Mouse (Mus musculus): ENCODE results near the gene Akr1b8. TPM values are rescaled to one million over a fixed set of nuclear protein-coding genes. Genes with fewer than 3 reads are reported as not detected.
"Not testable (repeated sequence)": the region's sequence is repeated elsewhere in the genome, so short reads cannot be mapped to it uniquely, and the experiment has no call there.

Akr1b8 gene
- total and polyA plus RNA-seq, 2 experiments from 2014 or later: 0.38 to 2.2 TPM

DNA sequence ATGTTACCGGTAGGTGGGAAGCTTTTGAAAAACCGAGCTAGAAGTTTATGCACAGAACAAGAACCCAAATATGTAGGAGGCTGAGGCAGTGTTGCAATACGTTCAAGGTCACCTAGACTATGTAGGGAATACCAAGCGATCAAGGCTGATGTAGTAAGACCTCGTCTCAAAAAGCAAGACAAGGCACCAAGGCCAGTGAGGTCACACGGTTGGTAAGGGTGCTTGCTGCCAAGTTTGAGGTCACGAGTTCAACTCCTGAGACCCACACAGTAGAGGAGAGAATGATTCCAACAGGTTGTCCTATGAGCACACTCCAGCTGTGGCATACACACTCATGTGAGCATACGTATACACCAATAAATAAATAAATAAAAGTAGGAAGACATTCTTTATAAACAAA, 16.2 kb downstream of the Akr1b8 start:
- Histone ChIP-seq H3K27ac (ENCODE audit: low read depth, low read length) (no peak overlapping the region), H3K9me3 (ENCODE audit: low read length) (no peaks in the 10 kb centered on the region), H3K27me3 (ENCODE audit: insufficient read depth, low read length) (no peaks in the 10 kb centered on the region), H3K4me2 (ENCODE audit: low read depth, low read length, poor library complexity, severe bottlenecking) (no peak overlapping the region), H3K36me3 (ENCODE audit: insufficient read depth, low read length) (no peaks in the 10 kb centered on the region), H3K4me3 (ENCODE audit: low read depth, low read length) (no peak overlapping the region), H3K9ac (replicated peaks; ENCODE audit: low read length, poor library complexity, severe bottlenecking) (no peak overlapping the region), H3K4me1 (ENCODE audit: insufficient read depth, low read length) (no peaks in the 10 kb centered on the region)
- 86% methylated on average over 8 of the region's 8 CpGs for WGBS
- TF ChIP-seq CTCF (IDR thresholded peaks at IDR 0.05): no peak
- no peak for ATAC-seq (ENCODE audit: low FRiP score)
- no peak for DNase-seq (ENCODE audit: low spot score)

DNA sequence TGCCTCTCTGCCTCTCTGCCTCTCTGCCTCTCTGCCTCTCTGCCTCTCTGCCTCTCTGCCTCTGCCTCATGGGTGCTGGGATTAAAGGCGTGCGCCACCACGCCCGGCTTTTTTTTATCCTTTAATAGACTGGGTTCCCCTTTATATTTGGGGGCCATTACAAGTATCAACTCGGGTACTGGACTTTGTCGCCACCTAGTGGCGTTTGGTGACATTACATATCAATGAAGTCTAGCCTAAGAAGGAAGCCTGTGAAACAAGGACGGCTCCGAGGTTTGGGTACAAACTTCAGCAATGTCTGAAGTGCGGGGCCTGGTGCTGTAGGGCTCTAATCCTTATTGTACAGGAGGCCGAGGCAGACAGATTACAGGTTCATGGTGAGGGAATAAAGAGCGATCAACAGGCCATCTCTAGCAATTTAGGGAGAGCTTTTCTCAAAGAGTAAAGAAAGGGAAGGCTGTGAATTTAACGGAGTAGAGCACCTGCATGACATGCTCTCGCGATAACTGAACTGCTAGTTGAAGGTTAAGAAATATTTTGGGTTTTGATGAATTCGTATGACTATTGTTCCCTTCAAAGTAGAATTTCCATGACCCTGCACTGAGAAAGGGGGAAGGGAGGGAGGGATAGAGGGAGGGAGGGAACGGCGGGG, 17.9 kb downstream of the Akr1b8 start:
- Histone ChIP-seq H3K27me3 (ENCODE audit: insufficient read depth, low read length) (no peaks in the 10 kb centered on the region), H3K4me1 (ENCODE audit: insufficient read depth, low read length) (no peaks in the 10 kb centered on the region), H3K4me3 (ENCODE audit: low read depth, low read length) (no peak overlapping the region), H3K36me3 (ENCODE audit: insufficient read depth, low read length) (no peaks in the 10 kb centered on the region), H3K4me2 (ENCODE audit: low read depth, low read length, poor library complexity, severe bottlenecking) (peak overlapping the region; percentile 16), H3K9ac (replicated peaks; ENCODE audit: low read length, poor library complexity, severe bottlenecking) (no peak overlapping the region), H3K27ac (ENCODE audit: low read depth, low read length) (no peak overlapping the region), H3K9me3 (ENCODE audit: low read length) (no peaks in the 10 kb centered on the region)
- DNase-seq (ENCODE audit: low spot score) (peak; percentile 86), ATAC-seq (ENCODE audit: low FRiP score) (no peak)
- TF ChIP-seq CTCF (IDR thresholded peaks at IDR 0.05): peak; percentile 82
- 24% methylated on average over 18 of the region's 18 CpGs for WGBS

DNA sequence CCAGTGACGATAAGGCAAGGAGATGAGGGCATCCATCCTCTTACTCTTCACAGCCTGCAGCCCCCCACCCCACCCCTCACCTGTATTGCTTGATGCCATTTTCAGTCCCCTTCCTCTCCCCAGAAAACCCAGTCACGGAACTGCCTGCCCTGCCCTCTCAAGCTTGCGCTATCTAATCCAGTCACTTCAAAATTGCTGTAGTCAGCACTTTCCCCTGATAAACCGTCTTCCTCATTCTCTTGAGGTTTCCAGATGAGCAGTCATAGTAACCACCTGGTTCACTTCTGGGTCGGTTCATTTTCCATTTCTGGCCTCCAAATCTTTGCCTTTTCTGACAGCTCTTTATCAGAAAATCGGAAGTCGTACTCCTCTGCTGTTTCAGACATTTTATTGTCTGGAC, 19.9 kb downstream of the Akr1b8 start:
- WGBS: 83% methylated on average over 7 of the region's 7 CpGs
- Histone ChIP-seq H3K36me3 (ENCODE audit: insufficient read depth, low read length) (no peaks in the 10 kb centered on the region), H3K9ac (replicated peaks; ENCODE audit: low read length, poor library complexity, severe bottlenecking) (no peak overlapping the region), H3K4me3 (ENCODE audit: low read depth, low read length) (no peak overlapping the region), H3K4me1 (ENCODE audit: insufficient read depth, low read length) (no peaks in the 10 kb centered on the region), H3K9me3 (ENCODE audit: low read length) (no peaks in the 10 kb centered on the region), H3K4me2 (ENCODE audit: low read depth, low read length, poor library complexity, severe bottlenecking) (no peak overlapping the region), H3K27me3 (ENCODE audit: insufficient read depth, low read length) (no peaks in the 10 kb centered on the region), H3K27ac (ENCODE audit: low read depth, low read length) (no peak overlapping the region)
- DNase-seq (ENCODE audit: low spot score) (no peak), ATAC-seq (ENCODE audit: low FRiP score) (no peak)
- no peak for TF ChIP-seq CTCF (IDR thresholded peaks at IDR 0.05)

DNA sequence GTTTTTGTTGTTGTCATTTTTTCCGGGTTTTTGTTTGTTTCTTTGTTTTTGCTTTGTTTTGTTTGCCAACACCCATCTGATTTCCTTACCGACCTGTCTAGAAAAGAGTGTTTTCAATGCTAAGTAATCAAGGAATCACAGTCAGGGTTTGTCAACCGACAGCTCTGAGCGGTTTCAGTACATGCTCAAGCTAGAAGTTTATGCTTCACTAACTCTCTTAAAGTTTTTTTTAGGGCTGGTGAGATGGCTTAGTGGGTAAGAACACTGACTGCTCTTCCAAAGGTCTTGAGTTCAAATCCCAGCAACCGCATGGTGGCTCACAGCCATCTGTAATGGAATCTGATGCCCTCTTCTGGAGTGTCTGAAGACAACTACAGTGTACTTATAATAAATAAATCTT, 22.0 kb downstream of the Akr1b8 start:
- 77% methylated on average over 5 of the region's 5 CpGs for WGBS

DNA sequence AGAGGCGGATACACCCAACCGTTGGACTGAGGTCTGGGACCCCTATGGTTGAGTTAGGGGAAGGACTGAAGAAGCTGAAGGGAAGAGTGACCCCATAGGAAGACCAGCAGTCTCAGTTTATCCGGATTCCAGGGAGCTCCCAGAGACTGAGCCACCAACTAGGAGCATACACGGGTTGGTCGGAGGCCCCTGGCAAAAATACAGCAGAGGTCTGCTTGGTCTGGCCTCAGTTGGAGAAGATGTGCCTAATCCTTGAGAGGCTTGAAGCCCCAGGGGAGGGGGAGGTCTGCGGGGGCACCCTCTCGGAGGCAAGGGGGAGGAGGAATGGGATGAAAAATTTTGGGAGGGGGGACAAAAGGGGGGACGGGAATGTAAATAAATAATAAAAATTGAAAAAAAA, 29.5 kb downstream of the Akr1b8 start:
- ATAC-seq (ENCODE audit: low FRiP score) (no peak), DNase-seq (ENCODE audit: low spot score) (no peak)
- no peak for TF ChIP-seq CTCF (IDR thresholded peaks at IDR 0.05)
- no peaks in the 10 kb centered on the region for H3K9me3 ChIP-seq (ENCODE audit: low read length)
- no peaks in the 10 kb centered on the region for H3K4me1 ChIP-seq (ENCODE audit: insufficient read depth, low read length)
- H3K4me2 ChIP-seq (ENCODE audit: low read depth, low read length, poor library complexity, severe bottlenecking): no peak overlapping the region
- H3K27me3 ChIP-seq (ENCODE audit: insufficient read depth, low read length): no peaks in the 10 kb centered on the region
- WGBS: 53% methylated on average over 8 of the region's 8 CpGs
- no peak overlapping the region for H3K4me3 ChIP-seq (ENCODE audit: low read depth, low read length)
- H3K36me3 ChIP-seq (ENCODE audit: insufficient read depth, low read length): no peaks in the 10 kb centered on the region
- no peak overlapping the region for H3K27ac ChIP-seq (ENCODE audit: low read depth, low read length)
- no peak overlapping the region for H3K9ac ChIP-seq (replicated peaks; ENCODE audit: low read length, poor library complexity, severe bottlenecking)

More for the DNA sequence above, 22.0 kb downstream of the Akr1b8 start:
- not testable (repeated sequence) for H3K36me3 ChIP-seq (ENCODE audit: insufficient read depth, low read length); H3K4me1 ChIP-seq (ENCODE audit: insufficient read depth, low read length); H3K4me2 ChIP-seq (ENCODE audit: low read depth, low read length, poor library complexity, severe bottlenecking); DNase-seq (ENCODE audit: low spot score); ATAC-seq (ENCODE audit: low FRiP score); H3K27me3 ChIP-seq (ENCODE audit: insufficient read depth, low read length); H3K9ac ChIP-seq (replicated peaks; ENCODE audit: low read length, poor library complexity, severe bottlenecking); H3K27ac ChIP-seq (ENCODE audit: low read depth, low read length); H3K4me3 ChIP-seq (ENCODE audit: low read depth, low read length); H3K9me3 ChIP-seq (ENCODE audit: low read length)

DNA sequence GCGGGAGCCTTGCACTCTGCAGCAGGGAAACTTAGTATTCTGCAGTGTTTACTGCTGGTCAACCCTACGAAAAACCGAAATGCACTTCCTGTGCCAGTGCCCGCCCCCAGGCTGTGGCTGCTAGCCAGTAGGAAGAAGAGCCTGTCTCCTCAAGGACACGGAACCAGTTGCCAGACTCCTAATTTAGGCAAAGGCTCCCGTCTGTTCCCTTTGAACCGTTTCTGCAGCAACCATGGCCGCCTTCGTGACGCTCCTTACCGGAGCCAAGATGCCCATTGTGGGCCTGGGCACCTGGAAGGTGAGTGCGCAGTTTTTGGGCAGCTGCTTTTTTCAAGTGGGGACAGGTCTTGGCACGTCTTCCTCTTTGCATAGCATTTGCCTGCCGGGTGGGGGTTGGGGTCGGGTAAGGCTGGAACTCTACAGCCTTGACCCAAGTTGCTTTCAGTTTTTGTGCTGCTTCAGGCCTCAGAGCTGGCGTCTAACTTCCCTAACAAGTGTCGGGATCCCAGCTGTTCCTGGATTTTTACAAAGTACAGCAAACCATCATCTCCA, 30.3 kb downstream of the Akr1b8 start, which contains the start of gene Akr1b10:
Gene Akr1b10 (plus strand): TSS at position 109 of the 552 bp plus-strand sequence.
- Histone ChIP-seq H3K36me3 (ENCODE audit: insufficient read depth, low read length) (no peaks in the 10 kb centered on the region), H3K27ac (ENCODE audit: low read depth, low read length) (peak within 1 kb of the TSS; percentile 32), H3K4me3 (ENCODE audit: low read depth, low read length) (peak within 1 kb of the TSS; percentile 34), H3K9me3 (ENCODE audit: low read length) (no peaks in the 10 kb centered on the region), H3K4me1 (ENCODE audit: insufficient read depth, low read length) (no peaks in the 10 kb centered on the region), H3K27me3 (ENCODE audit: insufficient read depth, low read length) (no peaks in the 10 kb centered on the region), H3K4me2 (ENCODE audit: low read depth, low read length, poor library complexity, severe bottlenecking) (peak within 1 kb of the TSS; percentile 57), H3K9ac (replicated peaks; ENCODE audit: low read length, poor library complexity, severe bottlenecking) (peak within 1 kb of the TSS; percentile 19)
- no peak for TF ChIP-seq CTCF (IDR thresholded peaks at IDR 0.05)
- 2% methylated on average over 17 of the region's 17 CpGs for WGBS
- ATAC-seq (ENCODE audit: low FRiP score) (peak; percentile 78), DNase-seq (ENCODE audit: low spot score) (peak; percentile 86)
